Mouse (Mus musculus): ENCODE data around the gene Meis2. TPM values are rescaled to one million over a fixed set of nuclear protein-coding genes. Genes with fewer than 3 reads are reported as not detected.

The Meis2 gene
- polyA plus RNA-seq, 1 experiment from 2014 or later = 13.1 TPM

DNA sequence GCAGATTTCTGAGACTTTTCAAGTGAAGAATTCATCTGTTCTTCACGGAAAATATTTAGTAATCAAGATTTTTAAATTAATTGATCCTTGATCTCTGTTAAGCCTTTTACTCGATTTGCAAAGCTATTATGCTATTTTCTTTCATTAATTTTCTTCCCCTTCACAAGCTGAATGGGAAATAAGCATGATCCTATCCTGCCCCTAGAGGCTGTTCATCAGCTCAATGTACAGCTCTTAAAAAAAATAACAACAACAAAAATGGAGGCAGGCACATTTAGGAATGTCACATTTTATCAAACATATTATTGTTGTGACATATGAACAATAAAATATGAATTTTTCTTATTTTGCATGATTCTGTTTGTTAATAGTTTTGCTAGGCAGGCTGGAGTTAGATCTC lies 103.5 kb downstream of the Meis2 start:
- 67% methylated on average over 2 of the region's 2 CpGs for WGBS
- no peak overlapping the region for H3K27ac ChIP-seq (ENCODE audit: low read depth, low read length)
- no peaks in the 10 kb centered on the region for H3K36me3 ChIP-seq (ENCODE audit: control insufficient read depth, insufficient read depth)
- TF ChIP-seq CTCF (IDR thresholded peaks at IDR 0.05; ENCODE audit: low read depth) = peak; percentile 38; the same call in 1 of the 2 replicates
- no peak overlapping the region for H3K4me3 ChIP-seq (ENCODE audit: low read depth, low read length)
- no peaks in the 10 kb centered on the region for H3K27me3 ChIP-seq (replicated peaks; ENCODE audit: control insufficient read depth, insufficient read depth, low read length)
- H3K4me1 ChIP-seq (replicated peaks; ENCODE audit: control insufficient read depth, insufficient read depth, low read length) = no peaks in the 10 kb centered on the region
- no peak overlapping the region for H3K4me2 ChIP-seq (replicated peaks; ENCODE audit: low read depth)
- H3K9ac ChIP-seq (ENCODE audit: low read depth, low read length) = no peak overlapping the region
- no peaks in the 10 kb centered on the region for H3K9me3 ChIP-seq (ENCODE audit: control insufficient read depth)
- ATAC-seq = no peak

DNA sequence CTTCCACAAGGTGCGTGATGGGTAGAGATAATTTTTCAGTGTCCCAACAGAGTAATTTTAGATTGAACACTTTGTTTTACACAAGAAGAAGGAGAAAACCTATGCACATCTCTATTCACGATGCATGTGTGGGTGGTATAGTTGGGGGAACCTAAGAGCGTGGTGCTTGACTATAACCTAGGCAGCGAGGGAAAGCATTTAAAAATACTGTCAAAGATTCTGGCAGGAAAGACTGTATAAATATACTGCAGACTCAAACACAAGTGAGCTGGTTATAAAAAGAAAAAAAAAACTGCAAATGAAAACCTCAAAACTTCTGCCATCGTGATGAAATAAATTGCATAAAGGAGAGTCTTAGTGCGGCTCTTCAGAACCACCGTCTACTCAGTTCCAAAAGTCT lies 105.0 kb downstream of the Meis2 start:
- Histone ChIP-seq H3K27me3 (replicated peaks; ENCODE audit: control insufficient read depth, insufficient read depth, low read length) (no peaks in the 10 kb centered on the region), H3K4me3 (ENCODE audit: low read depth, low read length) (no peak overlapping the region), H3K4me2 (replicated peaks; ENCODE audit: low read depth) (no peak overlapping the region), H3K9ac (ENCODE audit: low read depth, low read length) (no peak overlapping the region), H3K4me1 (replicated peaks; ENCODE audit: control insufficient read depth, insufficient read depth, low read length) (no peaks in the 10 kb centered on the region), H3K36me3 (ENCODE audit: control insufficient read depth, insufficient read depth) (no peaks in the 10 kb centered on the region), H3K9me3 (ENCODE audit: control insufficient read depth) (no peaks in the 10 kb centered on the region), H3K27ac (ENCODE audit: low read depth, low read length) (no peak overlapping the region)
- WGBS = 84% methylated on average over 7 of the region's 7 CpGs
- no peak for ATAC-seq
- TF ChIP-seq CTCF (IDR thresholded peaks at IDR 0.05; ENCODE audit: low read depth) = no peak

DNA sequence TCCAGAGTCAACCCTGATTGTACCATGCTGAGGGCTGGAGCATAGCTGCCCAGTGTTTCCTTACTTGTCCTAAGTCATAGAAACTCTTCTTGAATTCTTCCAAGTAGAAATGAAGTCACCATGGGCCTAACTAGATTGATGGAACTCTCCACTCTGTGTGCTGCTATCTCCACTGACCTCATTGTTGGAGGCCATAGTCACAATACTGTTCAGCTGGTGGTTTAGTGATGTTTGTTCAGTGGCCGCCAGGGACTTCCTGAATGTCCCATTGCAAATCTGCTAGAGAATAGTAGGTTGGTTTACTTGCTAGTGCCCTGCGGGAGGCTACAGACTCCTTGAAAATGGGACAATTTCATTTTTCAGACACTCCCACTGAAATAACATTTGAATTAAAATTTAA lies 108.9 kb downstream of the Meis2 start:
- no peak for ATAC-seq

DNA sequence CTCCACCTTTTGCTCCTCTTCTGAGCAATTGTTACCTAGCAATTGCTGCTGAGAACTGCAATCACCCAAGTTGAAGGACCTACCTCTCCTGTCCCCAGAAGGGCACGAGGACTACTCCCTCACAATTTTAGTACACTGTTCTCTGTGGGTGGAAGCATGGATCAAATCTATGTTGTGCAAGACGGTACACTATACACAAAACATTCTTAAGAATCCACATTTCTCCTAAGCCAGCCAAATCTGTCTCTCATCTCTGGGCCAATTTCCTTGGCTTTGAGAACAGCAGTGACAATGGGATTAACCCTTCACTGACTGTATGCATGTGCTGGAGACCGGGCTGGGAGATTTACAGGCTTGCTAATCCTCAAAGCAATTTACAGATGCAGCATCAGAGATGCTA lies 115.0 kb downstream of the Meis2 start:
- H3K4me1 ChIP-seq (replicated peaks; ENCODE audit: control insufficient read depth, insufficient read depth, low read length) = no peaks in the 10 kb centered on the region
- H3K9ac ChIP-seq (ENCODE audit: low read depth, low read length) = no peak overlapping the region
- no peak for TF ChIP-seq CTCF (IDR thresholded peaks at IDR 0.05; ENCODE audit: low read depth)
- H3K4me3 ChIP-seq (ENCODE audit: low read depth, low read length) = no peak overlapping the region
- H3K9me3 ChIP-seq (ENCODE audit: control insufficient read depth) = no peaks in the 10 kb centered on the region
- ATAC-seq = no peak
- no peak overlapping the region for H3K27ac ChIP-seq (ENCODE audit: low read depth, low read length)
- no peak overlapping the region for H3K4me2 ChIP-seq (replicated peaks; ENCODE audit: low read depth)
- WGBS = 47% methylated on average over 3 of the region's 3 CpGs
- no peaks in the 10 kb centered on the region for H3K27me3 ChIP-seq (replicated peaks; ENCODE audit: control insufficient read depth, insufficient read depth, low read length)
- no peaks in the 10 kb centered on the region for H3K36me3 ChIP-seq (ENCODE audit: control insufficient read depth, insufficient read depth)

More for the DNA sequence above, 108.9 kb downstream of the Meis2 start:
- Histone ChIP-seq H3K4me2 (replicated peaks; ENCODE audit: low read depth) (no peak overlapping the region), H3K27ac (ENCODE audit: low read depth, low read length) (no peak overlapping the region), H3K4me3 (ENCODE audit: low read depth, low read length) (no peak overlapping the region), H3K4me1 (replicated peaks; ENCODE audit: control insufficient read depth, insufficient read depth, low read length) (no peaks in the 10 kb centered on the region), H3K9ac (ENCODE audit: low read depth, low read length) (no peak overlapping the region), H3K9me3 (ENCODE audit: control insufficient read depth) (no peaks in the 10 kb centered on the region), H3K36me3 (ENCODE audit: control insufficient read depth, insufficient read depth) (no peaks in the 10 kb centered on the region), H3K27me3 (replicated peaks; ENCODE audit: control insufficient read depth, insufficient read depth, low read length) (no peaks in the 10 kb centered on the region)
- no peak for TF ChIP-seq CTCF (IDR thresholded peaks at IDR 0.05; ENCODE audit: low read depth)
- WGBS = 73% methylated on average over 2 of the region's 2 CpGs

DNA sequence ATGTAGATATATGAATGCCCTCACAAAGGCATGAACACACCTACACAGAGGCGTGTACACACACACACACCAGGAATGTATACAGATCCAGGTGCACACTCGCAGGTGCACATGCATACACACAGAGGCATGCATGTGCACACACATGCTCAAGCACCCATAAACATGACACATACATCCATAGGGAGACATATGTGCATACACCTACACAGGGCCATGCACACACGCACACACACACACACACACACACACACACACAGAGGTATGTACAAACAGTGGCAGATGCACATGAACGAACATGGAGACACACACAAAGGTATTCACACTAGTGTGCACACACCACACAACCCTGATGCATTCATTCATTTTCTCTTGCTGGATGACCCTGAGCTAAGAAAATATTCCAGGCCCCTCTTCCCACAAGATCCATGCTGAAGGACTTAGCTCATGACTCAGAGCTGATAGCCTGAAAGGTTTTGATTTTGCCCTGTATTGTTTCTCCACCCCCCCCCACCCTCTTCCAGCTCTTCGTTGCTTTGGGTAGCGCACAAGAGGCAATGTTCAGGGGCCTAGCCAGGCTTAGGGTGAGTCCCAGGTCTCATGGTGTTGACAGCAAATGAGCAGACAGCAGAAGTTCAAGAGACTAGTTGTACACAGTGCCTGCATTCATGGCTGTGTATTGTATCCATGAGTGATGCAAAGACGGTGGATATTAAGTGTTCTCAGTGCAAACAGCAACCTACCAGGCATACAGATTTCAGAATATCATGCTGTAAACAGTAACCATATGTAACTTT lies 116.8 kb downstream of the Meis2 start:
- Histone ChIP-seq H3K4me3 (ENCODE audit: low read depth, low read length) (no peak overlapping the region), H3K4me2 (replicated peaks; ENCODE audit: low read depth) (no peak overlapping the region), H3K27ac (ENCODE audit: low read depth, low read length) (no peak overlapping the region; the same call in 1 of the 2 replicates), H3K27me3 (replicated peaks; ENCODE audit: control insufficient read depth, insufficient read depth, low read length) (no peaks in the 10 kb centered on the region), H3K36me3 (ENCODE audit: control insufficient read depth, insufficient read depth) (no peaks in the 10 kb centered on the region), H3K9me3 (ENCODE audit: control insufficient read depth) (no peaks in the 10 kb centered on the region), H3K4me1 (replicated peaks; ENCODE audit: control insufficient read depth, insufficient read depth, low read length) (no peaks in the 10 kb centered on the region), H3K9ac (ENCODE audit: low read depth, low read length) (no peak overlapping the region)
- WGBS = 86% methylated on average over 7 of the region's 7 CpGs
- no peak for TF ChIP-seq CTCF (IDR thresholded peaks at IDR 0.05; ENCODE audit: low read depth)
- ATAC-seq = no peak

DNA sequence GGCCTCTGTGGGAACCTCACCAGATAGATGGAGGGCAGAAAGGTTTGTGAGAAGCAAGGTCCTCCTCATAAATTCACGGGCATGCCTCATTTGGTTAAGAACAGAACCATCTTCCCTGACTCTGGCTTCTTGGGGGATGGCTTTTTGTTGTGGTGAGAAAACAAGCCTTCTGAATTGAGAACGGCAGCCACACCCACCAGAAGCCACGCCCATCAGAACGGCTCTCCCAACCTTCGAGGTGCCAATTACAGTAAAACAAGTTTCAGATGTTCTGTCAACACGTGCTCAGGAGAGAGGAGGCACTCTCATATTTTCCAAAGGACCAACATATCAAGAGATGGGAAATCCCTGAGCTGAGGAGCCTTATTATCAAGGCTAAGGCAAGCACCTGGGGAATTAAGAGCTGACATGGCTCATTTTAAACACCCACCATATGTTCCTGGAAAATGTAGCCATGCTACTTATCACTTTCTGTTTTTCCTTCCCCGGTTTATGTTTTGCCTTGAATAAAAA lies 117.9 kb downstream of the Meis2 start:
- no peaks in the 10 kb centered on the region for H3K36me3 ChIP-seq (ENCODE audit: control insufficient read depth, insufficient read depth)
- H3K9me3 ChIP-seq (ENCODE audit: control insufficient read depth) = no peaks in the 10 kb centered on the region
- 30% methylated on average over 7 of the region's 7 CpGs for WGBS
- H3K27me3 ChIP-seq (replicated peaks; ENCODE audit: control insufficient read depth, insufficient read depth, low read length) = no peaks in the 10 kb centered on the region
- no peaks in the 10 kb centered on the region for H3K4me1 ChIP-seq (replicated peaks; ENCODE audit: control insufficient read depth, insufficient read depth, low read length)
- TF ChIP-seq CTCF (IDR thresholded peaks at IDR 0.05; ENCODE audit: low read depth) = no peak
- ATAC-seq = no peak
- H3K4me3 ChIP-seq (ENCODE audit: low read depth, low read length) = no peak overlapping the region
- H3K4me2 ChIP-seq (replicated peaks; ENCODE audit: low read depth) = no peak overlapping the region
- H3K9ac ChIP-seq (ENCODE audit: low read depth, low read length) = no peak overlapping the region
- H3K27ac ChIP-seq (ENCODE audit: low read depth, low read length) = no peak overlapping the region
